9 mouse cellular contexts compared by ENCODE assay signal in the genomic region with DNA sequence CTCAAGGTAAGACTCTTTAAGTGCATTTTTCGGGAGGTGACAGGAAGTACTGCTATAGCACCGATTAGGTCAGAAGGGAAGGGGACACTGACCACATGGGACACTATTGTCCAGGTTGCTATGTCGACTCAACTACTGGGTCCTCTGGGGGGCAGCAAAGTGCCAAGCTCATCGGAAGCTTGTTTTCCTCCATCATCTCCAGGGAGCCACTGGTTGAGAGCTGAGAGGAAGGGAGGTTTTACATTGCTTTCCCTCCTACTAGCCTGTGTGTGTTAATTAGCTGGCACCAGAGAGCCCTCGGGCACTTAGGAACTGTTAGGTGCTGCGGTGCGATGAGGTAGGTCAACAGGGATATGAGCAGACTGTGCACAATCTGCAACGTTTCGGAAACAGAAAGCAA.
A peak's percentile ranks its signal among the peaks of the same experiment; 100 is the strongest.
DNase-seq lines count a peak whose midpoint lies in the region; ATAC-seq and TF ChIP-seq lines count a peak whose summit lies in the region.
"Had no signal": no experiment of that assay in that cellular context is flagged by ENCODE, and none has a peak within 500 bp of the region (broad histone marks: within the 10 kb centered on the region; RNA-seq: fewer than 3 reads in every experiment).

No protein-coding gene starts in this region.

- H3K4me2 ChIP-seq in heart, embryonic 11.5 days = peak overlapping the region; percentile 27; the same call in 1 of the 2 replicates
- H3K4me2 ChIP-seq in embryonic facial prominence, embryonic 11.5 days (ENCODE audit: low read depth, low read length) = no peak overlapping the region
- H3K4me2 ChIP-seq in stomach, postnatal 0 days (replicated peaks; ENCODE audit: low read depth) = 0 out of 2 replicates have a peak overlapping the region, but pooled peaks have one; percentile 6

- no peak overlapping the region for H3K4me3 ChIP-seq in heart, embryonic 11.5 days (ENCODE audit: low read depth, low read length)
- H3K4me3 ChIP-seq in embryonic facial prominence, embryonic 11.5 days (ENCODE audit: low read depth, low read length) = no peak overlapping the region
- H3K4me3 ChIP-seq in lung, adult 2 months (replicated peaks; ENCODE audit: extremely low read depth, low read depth, low read length) = no peak overlapping the region
- H3K4me3 ChIP-seq in stomach, postnatal 0 days (ENCODE audit: low read depth, low read length) = no peak overlapping the region

- DNase-seq in heart, adult 9 months (ENCODE audit: low spot score in 2 of 2) = no peak
- DNase-seq in adrenal gland, postnatal 14 days = peak; percentile 63
- DNase-seq in embryonic facial prominence, embryonic 11.5 days (ENCODE audit: low spot score) = peak; percentile 45
- peak; percentile 63 for DNase-seq in kidney, postnatal 14 days
- peak; percentile 17 for DNase-seq in lung, adult 2 months
- DNase-seq in stomach, postnatal 0 days (ENCODE audit: low spot score) = no peak
- no peak for DNase-seq in adipocyte (ENCODE audit: low spot score)

- WGBS in heart, embryonic 11.5 days (ENCODE audit: insufficient replicate concordance) = 37% methylated on average over 9 of the region's 9 CpGs
- 46% methylated on average over 9 of the region's 9 CpGs for WGBS in embryonic facial prominence, embryonic 11.5 days
- WGBS in lung, adult 2 months = 33% methylated on average over 9 of the region's 9 CpGs
- WGBS in stomach, postnatal 0 days = 36% methylated on average over 9 of the region's 9 CpGs

- no peaks in the 10 kb centered on the region for H3K36me3 ChIP-seq in heart, embryonic 11.5 days (ENCODE audit: control insufficient read depth, insufficient read depth, low read length)
- H3K36me3 ChIP-seq in embryonic facial prominence, embryonic 11.5 days (replicated peaks; ENCODE audit: control insufficient read depth, insufficient read depth, low read depth, low read length) = no peaks in the 10 kb centered on the region
- no peaks in the 10 kb centered on the region for H3K36me3 ChIP-seq in stomach, postnatal 0 days (ENCODE audit: control insufficient read depth, insufficient read depth, low read length)
- H3K36me3 ChIP-seq: G1E had no signal

- H3K27me3 ChIP-seq in heart, embryonic 11.5 days (ENCODE audit: control insufficient read depth, insufficient read depth, low read length) = no peaks in the 10 kb centered on the region
- no peaks in the 10 kb centered on the region for H3K27me3 ChIP-seq in embryonic facial prominence, embryonic 11.5 days (ENCODE audit: control insufficient read depth, insufficient read depth, low read length)
- no peaks in the 10 kb centered on the region for H3K27me3 ChIP-seq in stomach, postnatal 0 days (ENCODE audit: control insufficient read depth, insufficient read depth, low read length)

- TF ChIP-seq POLR2A in lung, adult 2 months (IDR thresholded peaks at IDR 0.05; ENCODE audit: borderline replicate concordance, extremely low read depth, low read depth, low read length) = no peak

- no peak overlapping the region for H3K9ac ChIP-seq in heart, embryonic 11.5 days (ENCODE audit: low read depth, low read length)
- H3K9ac ChIP-seq in embryonic facial prominence, embryonic 11.5 days (replicated peaks; ENCODE audit: low read length) = no peak overlapping the region
- no peak overlapping the region for H3K9ac ChIP-seq in stomach, postnatal 0 days (ENCODE audit: low read length)

- no peak overlapping the region for H3K27ac ChIP-seq in heart, embryonic 11.5 days (ENCODE audit: low read depth, low read length)
- H3K27ac ChIP-seq in embryonic facial prominence, embryonic 11.5 days (replicated peaks; ENCODE audit: low read depth, low read length) = no peak overlapping the region
- no peak overlapping the region for H3K27ac ChIP-seq in stomach, postnatal 0 days (replicated peaks)

- no peaks in the 10 kb centered on the region for H3K4me1 ChIP-seq in heart, embryonic 11.5 days (ENCODE audit: control insufficient read depth, insufficient read depth, low read length)
- H3K4me1 ChIP-seq in embryonic facial prominence, embryonic 11.5 days (ENCODE audit: control insufficient read depth, insufficient read depth, low read length) = no peaks in the 10 kb centered on the region
- H3K4me1 ChIP-seq in lung, adult 2 months (ENCODE audit: control insufficient read depth, insufficient read depth, low read length) = no peaks in the 10 kb centered on the region
- H3K4me1 ChIP-seq in stomach, postnatal 0 days (replicated peaks; ENCODE audit: control insufficient read depth, insufficient read depth) = no peaks in the 10 kb centered on the region

- TF ChIP-seq EP300 in stomach, postnatal 0 days (optimal IDR thresholded peaks at IDR 0.05) = no peak

- peak; percentile 45 for TF ChIP-seq CTCF in lung, adult 2 months (IDR thresholded peaks at IDR 0.05; ENCODE audit: insufficient read depth, low read length)
- TF ChIP-seq CTCF in stomach, postnatal 0 days (IDR thresholded peaks at IDR 0.05; ENCODE audit: low read depth) = peak; percentile 59

- no peak for ATAC-seq in heart, embryonic 11.5 days (replicated peaks; ENCODE audit: insufficient number of reproducible peaks, low FRiP score, low TSS enrichment)
- ATAC-seq in embryonic facial prominence, embryonic 11.5 days (replicated peaks; ENCODE audit: insufficient number of reproducible peaks, low FRiP score, low TSS enrichment, low read depth) = no peak
- no peak for ATAC-seq in stomach, postnatal 0 days (ENCODE audit: low FRiP score, low TSS enrichment)

- no peaks in the 10 kb centered on the region for H3K9me3 ChIP-seq in heart, embryonic 11.5 days (replicated peaks; ENCODE audit: control insufficient read depth, low read length)
- H3K9me3 ChIP-seq in embryonic facial prominence, embryonic 11.5 days (replicated peaks; ENCODE audit: control insufficient read depth, low read length) = no peaks in the 10 kb centered on the region
- H3K9me3 ChIP-seq in stomach, postnatal 0 days (ENCODE audit: control insufficient read depth, low read length) = no peaks in the 10 kb centered on the region
- H3K9me3 ChIP-seq: G1E had no signal

Comparison
In these comparisons a context has a peak if more than half of its experiments do, and no peak if none do; other contexts are left out.
1. DNase-seq: peak in adrenal gland, postnatal 14 days (single experiment), embryonic facial prominence, embryonic 11.5 days (single experiment), kidney, postnatal 14 days (single experiment) and lung, adult 2 months (single experiment); none in heart, adult 9 months (0 of 2), stomach, postnatal 0 days (single experiment) and adipocyte (single experiment).